Mouse (Mus musculus) urinary bladder, postnatal 25 days (tissue): Measurements from ENCODE around the gene Ankrd33.
A peak's percentile ranks its signal among the peaks of the same experiment; 100 is the strongest.

ENCODE experiments used
- DNase-seq: peaks from one replicate; pipeline ENCODE4 v3.0.0; 2022; ENCODE audit warnings: low spot score

Gene Ankrd33

GRCm38 (mm10) chr15:101125561-101125960 is 10.0 kb downstream of the Ankrd33 start:
- DNase-seq: no peak

- DNase-seq: no peak
Measured at GRCm38 (mm10) chr15:101126876-101127544, 11.5 kb downstream of the Ankrd33 start.

DNA sequence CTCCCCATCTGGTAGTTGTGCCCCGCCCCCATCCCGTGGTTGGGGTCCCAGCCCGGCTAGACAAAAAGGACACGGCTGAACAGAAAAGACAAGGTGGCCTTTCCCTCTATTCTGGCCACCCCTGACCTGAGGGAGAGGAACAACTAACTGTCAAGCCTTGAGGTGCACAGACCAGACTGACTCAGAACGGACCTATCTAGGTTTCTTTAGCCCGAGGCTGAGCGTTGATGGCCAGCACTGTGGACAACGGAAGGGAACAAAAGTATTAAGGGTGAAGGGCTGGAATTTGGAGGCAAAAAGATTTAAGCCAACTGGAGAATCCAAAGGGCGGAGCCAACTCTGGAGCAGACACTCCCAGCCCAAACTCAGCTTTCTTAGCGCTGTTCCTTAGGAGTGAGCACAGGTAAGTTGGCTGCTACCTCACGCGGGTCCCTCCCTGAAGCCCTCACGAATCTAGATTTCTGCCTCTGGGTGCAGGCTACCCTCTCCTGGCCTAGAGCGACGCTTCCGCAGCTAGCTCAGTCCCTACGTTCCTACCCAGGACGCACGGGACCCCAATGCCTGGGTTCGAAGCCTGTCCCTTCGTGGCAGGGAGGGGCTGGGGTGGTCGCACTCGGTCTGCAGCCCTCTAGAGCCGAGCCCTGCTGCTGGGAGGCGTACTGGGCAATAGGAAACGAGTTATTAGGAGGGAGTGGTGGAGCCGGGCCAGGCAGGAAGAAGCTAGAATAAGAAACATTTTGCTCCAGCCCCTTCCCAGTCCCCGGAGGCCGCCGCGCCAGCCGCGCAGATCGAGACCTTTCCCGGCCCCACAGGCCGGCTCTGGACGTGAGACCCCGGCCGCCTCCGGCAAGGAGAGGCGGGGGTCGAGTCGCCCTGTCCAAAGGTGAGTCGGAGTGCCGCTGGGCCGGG is 12.9 kb downstream of the Ankrd33 start, which contains the start of gene Acvrl1:
Acvrl1 (plus strand) TSS at position 342 of the 909 bp plus-strand sequence.
- no peak for DNase-seq

DNA sequence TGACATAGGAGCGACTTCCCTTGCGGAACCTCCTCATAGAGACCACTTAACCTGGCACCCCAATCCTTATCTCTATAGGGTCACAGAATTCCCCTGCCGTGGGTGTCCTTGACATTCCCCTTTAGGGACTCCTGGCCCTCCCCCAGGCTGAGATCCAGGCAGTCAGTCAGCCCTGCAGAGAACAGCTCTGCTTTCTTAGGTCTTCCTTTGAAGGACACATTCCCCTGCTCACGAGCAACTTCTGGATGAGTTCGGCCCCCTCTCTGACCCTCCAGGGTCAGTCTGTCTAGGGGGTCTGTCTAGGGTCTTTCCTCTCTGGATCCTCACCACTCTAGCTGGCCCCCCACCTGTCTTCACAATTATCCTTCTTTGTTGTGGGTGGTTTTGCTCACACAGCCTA is 13.9 kb downstream of the Ankrd33 start:
- DNase-seq: no peak

GRCm38 (mm10) chr15:101131498-101131897 is 15.9 kb downstream of the Ankrd33 start:
- no peak for DNase-seq

GRCm38 (mm10) chr15:101132041-101132440 is 16.5 kb downstream of the Ankrd33 start:
- DNase-seq: no peak

GRCm38 (mm10) chr15:101132761-101133160 is 17.2 kb downstream of the Ankrd33 start:
- no peak for DNase-seq

DNA sequence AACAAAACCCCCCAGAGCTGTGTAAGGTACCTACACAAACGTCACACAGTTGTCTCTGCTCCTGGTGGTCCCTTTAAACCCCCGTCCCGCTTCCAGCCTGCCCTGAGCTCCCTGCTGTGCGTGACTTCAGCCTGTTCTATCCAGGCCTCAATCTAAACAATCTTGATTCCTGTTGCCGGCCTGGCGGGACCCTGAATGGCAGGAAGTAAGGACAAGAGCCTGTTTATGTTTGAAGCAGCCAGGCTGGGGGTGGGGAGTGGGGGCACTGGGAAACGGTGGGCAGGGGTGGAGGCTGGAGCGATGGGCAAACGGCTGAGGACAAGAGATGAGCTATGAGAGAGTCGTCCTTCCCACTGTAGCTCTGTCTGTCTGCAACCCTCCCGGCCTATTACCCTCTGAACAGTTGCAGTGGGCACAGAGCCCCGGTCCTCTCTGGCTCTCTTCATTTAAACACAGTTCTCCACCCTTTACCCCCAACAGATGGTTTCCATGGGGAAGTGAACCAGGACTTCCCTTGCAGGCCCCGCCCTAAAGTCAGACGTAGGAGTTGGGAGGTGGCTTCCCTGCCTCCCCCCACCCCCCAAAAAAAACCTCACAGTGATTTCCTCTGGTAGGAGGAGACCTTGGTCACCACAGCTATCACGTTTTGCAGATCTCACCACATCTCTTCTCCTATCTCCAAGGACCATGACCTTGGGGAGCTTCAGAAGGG is 18.6 kb downstream of the Ankrd33 start:
- DNase-seq: no peak

DNA sequence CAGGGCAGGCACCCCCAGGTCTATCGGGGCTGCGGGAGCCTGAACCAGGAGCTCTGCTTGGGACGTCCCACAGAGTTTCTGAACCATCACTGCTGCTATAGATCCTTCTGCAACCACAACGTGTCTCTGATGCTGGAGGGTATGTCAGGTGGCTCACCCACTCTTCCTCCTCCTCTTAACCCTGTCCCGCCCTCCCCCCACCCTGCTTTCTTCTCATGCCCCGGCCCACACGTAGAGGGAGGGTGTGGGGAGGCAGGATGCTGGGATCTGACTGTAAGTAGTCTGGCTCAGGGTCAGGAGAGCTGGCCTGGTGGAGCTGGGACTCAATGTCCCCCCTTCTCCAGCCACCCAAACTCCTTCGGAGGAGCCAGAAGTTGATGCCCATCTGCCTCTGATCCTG is 19.9 kb downstream of the Ankrd33 start:
- no peak for DNase-seq

GRCm38 (mm10) chr15:101137455-101137854 is 21.9 kb downstream of the Ankrd33 start:
- DNase-seq: no peak

DNA sequence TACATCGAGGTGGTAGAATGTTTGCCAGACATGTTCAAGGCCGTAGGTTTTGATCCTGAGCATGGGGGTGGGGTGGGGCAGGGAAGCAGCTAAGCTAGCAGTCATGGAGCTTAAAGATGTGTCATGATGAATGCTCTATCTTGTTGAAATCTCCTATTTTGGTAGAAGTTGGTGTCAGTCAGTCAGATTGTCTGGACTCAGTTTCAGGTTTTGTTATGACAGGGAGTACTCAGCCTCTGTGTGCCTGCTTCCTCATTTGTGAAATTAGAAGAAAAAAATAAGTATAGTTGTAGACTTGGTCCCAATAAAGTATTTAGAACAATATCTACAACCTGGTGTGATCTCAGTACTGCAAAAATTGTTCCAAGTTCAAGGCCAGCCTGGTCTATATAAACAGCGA is 23.1 kb downstream of the Ankrd33 start:
- no peak for DNase-seq

DNA sequence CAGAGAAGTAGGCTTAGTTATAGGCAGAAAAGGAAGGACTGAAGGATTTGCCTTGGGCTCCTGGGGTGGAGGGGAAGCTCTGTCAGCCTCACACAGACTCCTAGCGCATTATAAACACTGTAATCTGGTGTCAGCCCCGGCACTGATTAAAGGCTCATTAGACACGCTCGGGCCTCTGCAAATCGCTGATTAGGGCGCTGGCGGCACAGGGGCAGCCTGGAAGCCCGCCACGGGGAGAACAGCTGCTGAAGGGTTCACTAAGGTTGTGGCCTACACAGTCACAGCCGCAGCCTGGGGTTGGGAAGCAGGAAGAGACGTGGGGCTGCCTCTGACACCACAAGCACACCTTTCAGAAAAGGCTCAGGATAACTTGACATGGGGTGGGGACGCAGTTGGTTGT is 24.3 kb downstream of the Ankrd33 start:
- DNase-seq: no peak

DNA sequence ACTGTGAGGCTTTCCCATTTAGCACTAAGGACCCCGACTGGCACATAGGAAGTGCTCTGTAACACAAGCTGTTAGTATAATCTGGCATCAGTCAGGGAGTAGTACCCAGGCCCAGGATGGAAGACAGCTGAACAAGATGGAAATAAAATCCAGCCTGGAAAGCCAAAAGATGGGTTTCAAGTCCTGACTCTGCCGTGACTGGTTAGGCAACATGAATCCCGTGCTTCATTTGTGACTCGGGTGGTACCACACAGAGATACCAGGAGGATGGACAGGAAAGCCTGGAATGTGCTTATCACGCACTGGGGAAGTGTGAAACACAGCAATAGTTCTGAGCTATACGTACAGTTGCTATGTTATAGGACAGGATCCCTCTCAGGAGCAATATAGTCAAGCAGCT is 25.0 kb downstream of the Ankrd33 start:
- DNase-seq: no peak

- no peak for DNase-seq
Measured at GRCm38 (mm10) chr15:101141061-101141541, 25.5 kb downstream of the Ankrd33 start.

- DNase-seq: no peak
Measured at GRCm38 (mm10) chr15:101142672-101143071, 27.1 kb downstream of the Ankrd33 start.

- no peak for DNase-seq
Measured at GRCm38 (mm10) chr15:101143494-101143893, 27.9 kb downstream of the Ankrd33 start.

- no peak for DNase-seq
Measured at GRCm38 (mm10) chr15:101144176-101144575, 28.6 kb downstream of the Ankrd33 start.

GRCm38 (mm10) chr15:101144779-101145178 is 29.2 kb downstream of the Ankrd33 start:
- DNase-seq: no peak

DNA sequence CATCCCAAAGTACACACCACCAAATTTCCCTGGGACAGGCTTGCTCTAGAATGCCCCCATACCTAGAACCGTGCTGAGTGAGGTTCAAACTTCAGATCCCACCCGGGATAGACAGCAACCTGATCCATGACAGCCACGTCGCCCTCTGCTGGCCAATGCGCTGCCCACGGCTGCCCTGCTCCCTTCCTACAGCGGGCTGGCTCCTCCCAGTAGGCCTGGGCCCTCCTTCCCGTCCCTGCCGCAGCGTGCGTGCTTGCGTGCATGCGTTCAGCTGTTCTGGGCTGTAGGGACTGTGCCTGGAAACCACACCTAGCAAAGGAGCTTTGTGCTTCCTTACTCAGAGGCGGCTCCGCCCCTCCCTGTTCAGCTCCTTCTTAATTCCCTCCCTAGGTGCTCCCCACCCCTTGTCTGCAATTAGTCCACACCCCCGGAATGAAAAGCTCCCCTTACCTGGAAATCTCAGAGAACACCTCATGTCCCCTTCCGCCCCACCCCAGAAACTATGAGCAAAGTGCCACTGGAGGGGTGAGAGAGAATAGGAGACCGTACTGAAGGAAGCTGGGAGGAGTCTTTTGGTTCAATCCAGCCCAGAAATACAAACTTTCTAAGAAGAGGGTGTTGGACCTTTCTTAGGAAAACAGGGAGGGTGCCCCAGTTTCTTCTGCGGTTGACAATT is 30.0 kb downstream of the Ankrd33 start:
- peak; percentile 94 for DNase-seq

- DNase-seq: no peak
Measured at GRCm38 (mm10) chr15:101146100-101146965, 30.8 kb downstream of the Ankrd33 start.
